Mouse (Mus musculus): ENCODE results near the gene Wbp1. TPM values are rescaled to one million over a fixed set of nuclear protein-coding genes. Genes with fewer than 3 reads are reported as not detected.

Wbp1 gene
- total and polyA plus RNA-seq, 2 experiments from 2014 or later = 97.5 to 151 TPM

- no peak overlapping the region for H3K27ac ChIP-seq (ENCODE audit: low read depth)
- H3K9ac ChIP-seq (replicated peaks; ENCODE audit: low read depth, low read length) = no peak overlapping the region
- TF ChIP-seq CTCF (IDR thresholded peaks at IDR 0.05; ENCODE audit: low read depth) (no peak), EP300 (IDR thresholded peaks at IDR 0.05; ENCODE audit: low read depth) (no peak)
- no peak overlapping the region for H3K4me3 ChIP-seq (ENCODE audit: low read depth, low read length)
- H3K36me3 ChIP-seq (replicated peaks; ENCODE audit: control insufficient read depth, insufficient read depth, low read length) = peaks cover 15% of the 10 kb centered on the region
- 60% methylated on average over 7 of the region's 7 CpGs for WGBS
- DNase-seq (ENCODE audit: low spot score) (no peak), ATAC-seq (ENCODE audit: insufficient read depth, low read depth) (no peak)
- H3K9me3 ChIP-seq (replicated peaks; ENCODE audit: control insufficient read depth, low read length) = no peaks in the 10 kb centered on the region
- no peaks in the 10 kb centered on the region for H3K27me3 ChIP-seq (ENCODE audit: control insufficient read depth, insufficient read depth, low read length)
- no peak overlapping the region for H3K4me2 ChIP-seq (ENCODE audit: low read depth, low read length)
- peaks cover 27% of the 10 kb centered on the region for H3K4me1 ChIP-seq (ENCODE audit: control insufficient read depth, insufficient read depth)
Observed at GRCm38 (mm10) chr6:83119734-83120051, 1.7 kb downstream of the Wbp1 start.

- no peak overlapping the region for H3K4me3 ChIP-seq (ENCODE audit: low read depth, low read length)
- H3K36me3 ChIP-seq (replicated peaks; ENCODE audit: control insufficient read depth, insufficient read depth, low read length) = peaks cover 15% of the 10 kb centered on the region
- H3K4me2 ChIP-seq (ENCODE audit: low read depth, low read length) = no peak overlapping the region
- peaks cover 21% of the 10 kb centered on the region for H3K4me1 ChIP-seq (ENCODE audit: control insufficient read depth, insufficient read depth)
- TF ChIP-seq EP300 (IDR thresholded peaks at IDR 0.05; ENCODE audit: low read depth) (no peak), CTCF (IDR thresholded peaks at IDR 0.05; ENCODE audit: low read depth) (no peak)
- WGBS = 73% methylated on average over 14 of the region's 14 CpGs
- H3K9me3 ChIP-seq (replicated peaks; ENCODE audit: control insufficient read depth, low read length) = no peaks in the 10 kb centered on the region
- no peak overlapping the region for H3K27ac ChIP-seq (ENCODE audit: low read depth)
- H3K27me3 ChIP-seq (ENCODE audit: control insufficient read depth, insufficient read depth, low read length) = no peaks in the 10 kb centered on the region
- DNase-seq (ENCODE audit: low spot score) = no peak
- ATAC-seq (ENCODE audit: insufficient read depth, low read depth) = no peak
- H3K9ac ChIP-seq (replicated peaks; ENCODE audit: low read depth, low read length) = no peak overlapping the region
Observed at GRCm38 (mm10) chr6:83118825-83119733, 2.3 kb downstream of the Wbp1 start.

GRCm38 (mm10) chr6:83118369-83118768 lies 3.0 kb downstream of the Wbp1 start:
- Histone ChIP-seq H3K27me3 (ENCODE audit: control insufficient read depth, insufficient read depth, low read length) (no peaks in the 10 kb centered on the region), H3K4me2 (ENCODE audit: low read depth, low read length) (no peak overlapping the region), H3K4me3 (ENCODE audit: low read depth, low read length) (no peak overlapping the region), H3K9me3 (replicated peaks; ENCODE audit: control insufficient read depth, low read length) (no peaks in the 10 kb centered on the region), H3K27ac (ENCODE audit: low read depth) (no peak overlapping the region), H3K4me1 (ENCODE audit: control insufficient read depth, insufficient read depth) (peaks cover 18% of the 10 kb centered on the region; the same call in 1 of the 2 replicates), H3K36me3 (replicated peaks; ENCODE audit: control insufficient read depth, insufficient read depth, low read length) (peaks cover 15% of the 10 kb centered on the region), H3K9ac (replicated peaks; ENCODE audit: low read depth, low read length) (no peak overlapping the region)
- DNase-seq (ENCODE audit: low spot score) = no peak
- WGBS = 79% methylated on average over 11 of the region's 11 CpGs
- no peak for ATAC-seq (ENCODE audit: insufficient read depth, low read depth)
- TF ChIP-seq EP300 (IDR thresholded peaks at IDR 0.05; ENCODE audit: low read depth) = no peak
- TF ChIP-seq CTCF (IDR thresholded peaks at IDR 0.05; ENCODE audit: low read depth) = no peak

GRCm38 (mm10) chr6:83117616-83118015 lies 3.7 kb downstream of the Wbp1 start:
- Histone ChIP-seq H3K9me3 (replicated peaks; ENCODE audit: control insufficient read depth, low read length) (no peaks in the 10 kb centered on the region), H3K4me3 (ENCODE audit: low read depth, low read length) (no peak overlapping the region), H3K27ac (ENCODE audit: low read depth) (no peak overlapping the region), H3K36me3 (replicated peaks; ENCODE audit: control insufficient read depth, insufficient read depth, low read length) (peaks cover 15% of the 10 kb centered on the region), H3K9ac (replicated peaks; ENCODE audit: low read depth, low read length) (no peak overlapping the region), H3K27me3 (ENCODE audit: control insufficient read depth, insufficient read depth, low read length) (no peaks in the 10 kb centered on the region), H3K4me2 (ENCODE audit: low read depth, low read length) (no peak overlapping the region), H3K4me1 (ENCODE audit: control insufficient read depth, insufficient read depth) (peaks cover 18% of the 10 kb centered on the region; the same call in 1 of the 2 replicates)
- DNase-seq (ENCODE audit: low spot score) (no peak), ATAC-seq (ENCODE audit: insufficient read depth, low read depth) (no peak)
- no peak for TF ChIP-seq CTCF (IDR thresholded peaks at IDR 0.05; ENCODE audit: low read depth)
- TF ChIP-seq EP300 (IDR thresholded peaks at IDR 0.05; ENCODE audit: low read depth) = no peak
- WGBS = 91% methylated on average over 13 of the region's 13 CpGs

GRCm38 (mm10) chr6:83117165-83117438 lies 4.3 kb downstream of the Wbp1 start:
- no peak for TF ChIP-seq EP300 (IDR thresholded peaks at IDR 0.05; ENCODE audit: low read depth)
- no peak for TF ChIP-seq CTCF (IDR thresholded peaks at IDR 0.05; ENCODE audit: low read depth)
- no peak overlapping the region for H3K4me2 ChIP-seq (ENCODE audit: low read depth, low read length)
- H3K4me3 ChIP-seq (ENCODE audit: low read depth, low read length) = no peak overlapping the region
- peaks cover 14% of the 10 kb centered on the region; the same call in 1 of the 2 replicates for H3K4me1 ChIP-seq (ENCODE audit: control insufficient read depth, insufficient read depth)
- no peak overlapping the region for H3K27ac ChIP-seq (ENCODE audit: low read depth)
- peaks cover 15% of the 10 kb centered on the region for H3K36me3 ChIP-seq (replicated peaks; ENCODE audit: control insufficient read depth, insufficient read depth, low read length)
- DNase-seq (ENCODE audit: low spot score) = no peak
- H3K9me3 ChIP-seq (replicated peaks; ENCODE audit: control insufficient read depth, low read length) = no peaks in the 10 kb centered on the region
- H3K27me3 ChIP-seq (ENCODE audit: control insufficient read depth, insufficient read depth, low read length) = no peaks in the 10 kb centered on the region
- WGBS = 90% methylated on average over 4 of the region's 4 CpGs
- ATAC-seq (ENCODE audit: insufficient read depth, low read depth) = no peak
- no peak overlapping the region for H3K9ac ChIP-seq (replicated peaks; ENCODE audit: low read depth, low read length)

All from heart, postnatal 0 days (tissue).